Mouse (Mus musculus) lung, postnatal 0 days (tissue): ENCODE results near the gene Bag3.

Experiments
- CTCF ChIP-seq: IDR thresholded peaks from 2 replicates; pipeline ENCODE4 v1.5.1; 2016; ENCODE audit warnings: antibody characterized with exemption, mild to moderate bottlenecking
- EP300 ChIP-seq: IDR thresholded peaks from 2 replicates; pipeline ENCODE4 v1.6.1; 2016; ENCODE audit warnings: antibody characterized with exemption, mild to moderate bottlenecking, control low read depth

- TF ChIP-seq CTCF, result no peak
- TF ChIP-seq EP300, result no peak
These were observed 19.1 kb downstream of the Bag3 start for GRCm38 (mm10) chr7:128542488-128542887.
